Mouse (Mus musculus) neural tube, embryonic 11.5 days (tissue): Measurements from ENCODE around the gene Runx3. TPM values are rescaled to one million over a fixed set of nuclear protein-coding genes. Genes with fewer than 3 reads are reported as not detected.

Experiments
- ATAC-seq: fragments of 200-750 bp; cut with Nextera tagmentation; 2 replicates; pipeline ENCODE4 v1.8.0; 2017; ENCODE audit warnings: moderate number of reproducible peaks, mild to moderate bottlenecking, moderate TSS enrichment, moderate library complexity; ENCODE audit not compliant: insufficient read depth, low FRiP score, low TSS enrichment
- DNase-seq: peaks from one replicate; pipeline ENCODE4 v3.0.0-alpha.2; 2015; ENCODE audit warnings: low spot score
- H3K27ac ChIP-seq: fragments of 300-500 bp; sonication (generic); 2 replicates; pipeline ENCODE4 v1.5.1; 2014; ENCODE audit warnings: low read depth, mild to moderate bottlenecking, low read length
- H3K27me3 ChIP-seq: fragments of 300-500 bp; sonication (generic); 2 replicates; pipeline ENCODE4 v1.6.1; 2014; ENCODE audit warnings: mild to moderate bottlenecking, low read length, mixed read lengths; ENCODE audit not compliant: control insufficient read depth, insufficient read depth
- H3K36me3 ChIP-seq: fragments of 300-500 bp; sonication (generic); 2 replicates; pipeline ENCODE4 v1.6.1; 2014; ENCODE audit warnings: mild to moderate bottlenecking, low read length, moderate library complexity, mixed read lengths; ENCODE audit not compliant: control insufficient read depth, insufficient read depth
- H3K4me1 ChIP-seq: fragments of 300-500 bp; sonication (generic); 2 replicates; pipeline ENCODE4 v1.6.1; 2014; ENCODE audit warnings: low read length, mixed read lengths; ENCODE audit not compliant: control insufficient read depth, insufficient read depth
- H3K4me2 ChIP-seq: fragments of 300-500 bp; sonication (generic); 2 replicates; pipeline ENCODE4 v1.6.1; 2014; ENCODE audit warnings: low read depth, mild to moderate bottlenecking, moderate library complexity
- H3K4me3 ChIP-seq: fragments of 300-500 bp; sonication (generic); 2 replicates; pipeline ENCODE4 v1.5.1; 2014; ENCODE audit warnings: low read depth, low read length
- H3K9ac ChIP-seq: fragments of 300-500 bp; sonication (generic); 2 replicates; pipeline ENCODE4 v1.6.1; 2014; ENCODE audit warnings: mild to moderate bottlenecking, low read length
- H3K9me3 ChIP-seq: fragments of 300-500 bp; sonication (generic); 2 replicates; pipeline ENCODE4 v1.6.1; 2016; ENCODE audit warnings: low read length; ENCODE audit not compliant: control insufficient read depth
- WGBS: fragments of 180-500 bp; shearing (Covaris S2); extraction: QIAGEN DNeasy Blood & Tissue Kit; methylation state at CpG from one replicate; pipeline ENCODE4 v1.1.7; 2014; 5-methylcytosine and 5-hydroxymethylcytosine counted together
- polyA plus RNA-seq: library from polyadenylated mRNA; unstranded; fragments of >200 nt; fragmentation: Nextera tagmentation; extraction: Ambion mirVana; gene quantifications from 2 replicates; pipeline ENCODE4 v1.2.1, GENCODE M21; 2014

Runx3 gene
- polyA plus RNA-seq, 1 experiment from 2014 or later = 3.0 TPM

GRCm38 (mm10) chr4:135156531-135156930 lies 36.1 kb downstream of the Runx3 start:
- no peak for ATAC-seq
- Histone ChIP-seq H3K4me2 (no peak overlapping the region), H3K36me3 (no peaks in the 10 kb centered on the region), H3K27me3 (peaks cover 89% of the 10 kb centered on the region), H3K4me3 (no peak overlapping the region), H3K4me1 (0 out of 2 replicates have a peak, but pooled peaks cover 2% of the 10 kb centered on the region), H3K27ac (no peak overlapping the region), H3K9ac (no peak overlapping the region), H3K9me3 (no peaks in the 10 kb centered on the region)
- 7% methylated on average over 6 of the region's 6 CpGs for WGBS
- no peak for DNase-seq

- no peak overlapping the region for H3K27ac ChIP-seq
- H3K9ac ChIP-seq = no peak overlapping the region
- ATAC-seq (no peak), DNase-seq (no peak)
- H3K4me3 ChIP-seq = no peak overlapping the region
- WGBS = 5% methylated on average over 6 of the region's 6 CpGs
- no peak overlapping the region for H3K4me2 ChIP-seq
- H3K9me3 ChIP-seq = no peaks in the 10 kb centered on the region
- H3K4me1 ChIP-seq = 0 out of 2 replicates have a peak, but pooled peaks cover under 1% of the 10 kb centered on the region
- H3K36me3 ChIP-seq = no peaks in the 10 kb centered on the region
- peaks cover 81% of the 10 kb centered on the region for H3K27me3 ChIP-seq
Observed at GRCm38 (mm10) chr4:135157329-135157728, 36.9 kb downstream of the Runx3 start.

- 4% methylated on average over 9 of the region's 9 CpGs for WGBS
- H3K9me3 ChIP-seq = no peaks in the 10 kb centered on the region
- H3K27me3 ChIP-seq = peaks cover 68% of the 10 kb centered on the region
- no peak overlapping the region for H3K4me3 ChIP-seq
- no peak overlapping the region for H3K9ac ChIP-seq
- ATAC-seq (no peak), DNase-seq (no peak)
- H3K36me3 ChIP-seq = no peaks in the 10 kb centered on the region
- H3K27ac ChIP-seq = no peak overlapping the region
- no peak overlapping the region for H3K4me2 ChIP-seq
- no peaks in the 10 kb centered on the region for H3K4me1 ChIP-seq
Observed at GRCm38 (mm10) chr4:135158724-135159409, 38.4 kb downstream of the Runx3 start.

- peaks cover 60% of the 10 kb centered on the region for H3K27me3 ChIP-seq
- ATAC-seq = no peak
- no peak overlapping the region for H3K4me2 ChIP-seq
- DNase-seq = no peak
- H3K9me3 ChIP-seq = no peaks in the 10 kb centered on the region
- no peak overlapping the region for H3K4me3 ChIP-seq
- 74% methylated on average over 2 of the region's 2 CpGs for WGBS
- no peak overlapping the region for H3K27ac ChIP-seq
- no peaks in the 10 kb centered on the region for H3K4me1 ChIP-seq
- no peaks in the 10 kb centered on the region for H3K36me3 ChIP-seq
- no peak overlapping the region for H3K9ac ChIP-seq
Observed at GRCm38 (mm10) chr4:135159663-135160062, 39.2 kb downstream of the Runx3 start.

- no peak overlapping the region for H3K27ac ChIP-seq
- H3K36me3 ChIP-seq = no peaks in the 10 kb centered on the region
- ATAC-seq (no peak), DNase-seq (no peak)
- H3K9me3 ChIP-seq = no peaks in the 10 kb centered on the region
- H3K27me3 ChIP-seq = peaks cover 56% of the 10 kb centered on the region
- H3K4me3 ChIP-seq = no peak overlapping the region
- no peak overlapping the region for H3K4me2 ChIP-seq
- no peaks in the 10 kb centered on the region for H3K4me1 ChIP-seq
- no peak overlapping the region for H3K9ac ChIP-seq
- 70% methylated on average over 3 of the region's 3 CpGs for WGBS
Observed at GRCm38 (mm10) chr4:135160168-135160567, 39.7 kb downstream of the Runx3 start.

- DNase-seq (no peak), ATAC-seq (no peak)
- Histone ChIP-seq H3K9me3 (no peaks in the 10 kb centered on the region), H3K4me3 (no peak overlapping the region), H3K9ac (no peak overlapping the region), H3K36me3 (no peaks in the 10 kb centered on the region), H3K4me1 (no peaks in the 10 kb centered on the region), H3K4me2 (no peak overlapping the region), H3K27ac (no peak overlapping the region), H3K27me3 (peaks cover 54% of the 10 kb centered on the region)
- 87% methylated on average over 11 of the region's 11 CpGs for WGBS
Observed at GRCm38 (mm10) chr4:135161441-135161840, 41.0 kb downstream of the Runx3 start.

GRCm38 (mm10) chr4:135165761-135166160 lies 45.3 kb downstream of the Runx3 start:
- H3K27me3 ChIP-seq = peaks cover 40% of the 10 kb centered on the region
- H3K9ac ChIP-seq = no peak overlapping the region
- H3K4me3 ChIP-seq = no peak overlapping the region
- ATAC-seq (no peak), DNase-seq (no peak)
- H3K4me2 ChIP-seq = no peak overlapping the region
- WGBS = 63% methylated on average over 6 of the region's 6 CpGs
- no peak overlapping the region for H3K27ac ChIP-seq
- H3K4me1 ChIP-seq = peaks cover 10% of the 10 kb centered on the region; the same call in 1 of the 2 replicates
- H3K36me3 ChIP-seq = no peaks in the 10 kb centered on the region
- H3K9me3 ChIP-seq = no peaks in the 10 kb centered on the region

GRCm38 (mm10) chr4:135166413-135167225 lies 46.2 kb downstream of the Runx3 start:
- DNase-seq (peak; percentile 51), ATAC-seq (no peak)
- Histone ChIP-seq H3K36me3 (no peaks in the 10 kb centered on the region), H3K27me3 (peaks cover 40% of the 10 kb centered on the region), H3K4me1 (peaks cover 11% of the 10 kb centered on the region; the same call in 1 of the 2 replicates), H3K9me3 (no peaks in the 10 kb centered on the region), H3K4me2 (0 out of 2 replicates have a peak overlapping the region, but pooled peaks have one; percentile 2), H3K27ac (no peak overlapping the region), H3K4me3 (0 out of 2 replicates have a peak overlapping the region, but pooled peaks have one; percentile 2), H3K9ac (no peak overlapping the region)
- WGBS = 3% methylated on average over 23 of the region's 23 CpGs
